Mouse (Mus musculus) kidney, adult 9 months (tissue): ENCODE measurements at regions not wholly inside any gene's neighbourhood (a gene's known extent, or its start where the extent isn't known, plus 50 kb on each side); places are given as distances from the start of the nearest gene placed in this dataset.
"Not testable (repeated sequence)": the region's sequence is repeated elsewhere in the genome, so short reads cannot be mapped to it uniquely, and the experiment has no call there.

Source experiments
- DNase-seq: peaks from one replicate; pipeline ENCODE4 v3.0.0; 2022

GRCm38 (mm10) chr8:20122067-20122925 is 219.1 kb downstream of the Gm31371 start:
- peak; percentile 100 for DNase-seq

GRCm38 (mm10) chr8:20123545-20123944 is 220.4 kb downstream of the Gm31371 start:
- DNase-seq, result peak; percentile 50

GRCm38 (mm10) chr8:20135626-20136025 is 227.4 kb downstream of the Gm15319 start:
- not testable (repeated sequence) for DNase-seq

GRCm38 (mm10) chr8:20145436-20145835 is 217.6 kb downstream of the Gm15319 start:
- not testable (repeated sequence) for DNase-seq

- not testable (repeated sequence) for DNase-seq
Measured at GRCm38 (mm10) chr8:20151317-20152047, 211.5 kb downstream of the Gm15319 start.

- not testable (repeated sequence) for DNase-seq
Measured at GRCm38 (mm10) chr8:20154091-20154490, 208.9 kb downstream of the Gm15319 start.
